Mouse (Mus musculus) midbrain, postnatal 0 days (tissue): ENCODE results near the gene Dnajc13. TPM values are rescaled to one million over a fixed set of nuclear protein-coding genes. Genes with fewer than 3 reads are reported as not detected.
A peak's percentile ranks its signal among the peaks of the same experiment; 100 is the strongest.

Experiments used
- ATAC-seq: fragments of 200-750 bp; cut with Nextera tagmentation; 2 replicates; pipeline ENCODE4 v1.8.0; 2017; ENCODE audit warnings: moderate number of reproducible peaks, mild to moderate bottlenecking, moderate TSS enrichment, moderate library complexity; ENCODE audit not compliant: low FRiP score
- DNase-seq: peaks from one replicate; pipeline ENCODE4 v3.0.0-alpha.2; 2015; ENCODE audit warnings: low spot score
- H3K27ac ChIP-seq: fragments of 300-500 bp; sonication (generic); 2 replicates; pipeline ENCODE4 v1.5.1; 2014; ENCODE audit warnings: low read depth, mild to moderate bottlenecking, low read length, mixed read lengths
- H3K27me3 ChIP-seq: fragments of 300-500 bp; sonication (generic); 2 replicates; pipeline ENCODE4 v1.6.1; 2014; ENCODE audit warnings: low read length, control low read depth, mixed read lengths; ENCODE audit not compliant: insufficient read depth
- H3K36me3 ChIP-seq: fragments of 300-500 bp; sonication (generic); 2 replicates; pipeline ENCODE4 v1.6.1; 2014; ENCODE audit warnings: low read length, control low read depth, mixed read lengths; ENCODE audit not compliant: insufficient read depth
- H3K4me1 ChIP-seq: fragments of 300-500 bp; sonication (generic); 2 replicates; pipeline ENCODE4 v1.6.1; 2014; ENCODE audit warnings: mild to moderate bottlenecking, control low read depth, antibody characterized with exemption, low read length, mixed read lengths; ENCODE audit not compliant: insufficient read depth
- H3K4me2 ChIP-seq: fragments of 300-500 bp; sonication (generic); 2 replicates; pipeline ENCODE4 v1.6.1; 2014; ENCODE audit warnings: low read depth, mild to moderate bottlenecking, low read length, mixed read lengths; ENCODE audit not compliant: poor library complexity, severe bottlenecking
- H3K4me3 ChIP-seq: fragments of 300-500 bp; sonication (generic); 2 replicates; pipeline ENCODE4 v1.5.1; 2014; ENCODE audit warnings: low read depth, mild to moderate bottlenecking, low read length, moderate library complexity
- H3K9ac ChIP-seq: fragments of 300-500 bp; sonication (generic); replicated peaks from 2 replicates; pipeline ENCODE4 v1.6.1; 2014; ENCODE audit warnings: mild to moderate bottlenecking, low read length, moderate library complexity, mixed read lengths; ENCODE audit not compliant: poor library complexity, severe bottlenecking
- H3K9me3 ChIP-seq: fragments of 300-500 bp; sonication (generic); 2 replicates; pipeline ENCODE4 v1.6.1; 2016; ENCODE audit warnings: low read length, control low read depth
- CTCF ChIP-seq: IDR thresholded peaks from 2 replicates; pipeline ENCODE4 v1.5.1; 2016; ENCODE audit warnings: antibody characterized with exemption, mild to moderate bottlenecking
- WGBS: fragments of 180-500 bp; shearing (Covaris S2); extraction: QIAGEN DNeasy Blood & Tissue Kit; methylation state at CpG from one replicate; pipeline ENCODE4 v1.1.7; 2014; 5-methylcytosine and 5-hydroxymethylcytosine counted together
- polyA plus RNA-seq: library from polyadenylated mRNA; unstranded; fragments of >200 nt; fragmentation: Nextera tagmentation; extraction: Ambion mirVana; gene quantifications from 2 replicates; pipeline ENCODE4 v1.2.1, GENCODE M21; 2015
- total RNA-seq: library from RNA; depleted of rRNA; stranded (reverse); fragments of >200 nt; gene quantifications from 2 replicates; pipeline ENCODE4 v1.2.3, GENCODE M21; 2014

Gene Dnajc13
- total and polyA plus RNA-seq, 2 experiments from 2014 or later = 16.7 to 76.4 TPM

- Histone ChIP-seq H3K9me3 (no peaks in the 10 kb centered on the region), H3K27me3 (no peaks in the 10 kb centered on the region), H3K27ac (peak overlapping the region; percentile 84), H3K36me3 (no peaks in the 10 kb centered on the region), H3K9ac (peak overlapping the region; percentile 89), H3K4me1 (peaks cover 6% of the 10 kb centered on the region), H3K4me2 (peak overlapping the region; percentile 69), H3K4me3 (peak overlapping the region; percentile 94)
- ATAC-seq = peak; percentile 64
- no peak for TF ChIP-seq CTCF
- peak; percentile 14 for DNase-seq
- WGBS = under 1% methylated on average over 46 of the region's 46 CpGs
Measured at GRCm38 (mm10) chr9:104262016-104262762, 541 bp downstream of the Dnajc13 start.

GRCm38 (mm10) chr9:104260306-104260705 is 2.4 kb downstream of the Dnajc13 start:
- peaks cover 6% of the 10 kb centered on the region for H3K4me1 ChIP-seq
- no peak overlapping the region for H3K4me3 ChIP-seq
- H3K27me3 ChIP-seq = no peaks in the 10 kb centered on the region
- DNase-seq = no peak
- no peak overlapping the region for H3K9ac ChIP-seq
- H3K36me3 ChIP-seq = no peaks in the 10 kb centered on the region
- no peak overlapping the region for H3K27ac ChIP-seq
- H3K4me2 ChIP-seq = no peak overlapping the region
- ATAC-seq = no peak
- H3K9me3 ChIP-seq = no peaks in the 10 kb centered on the region
- WGBS = 45% methylated on average over 4 of the region's 4 CpGs
- no peak for TF ChIP-seq CTCF

GRCm38 (mm10) chr9:104256085-104256484 is 6.6 kb downstream of the Dnajc13 start:
- Histone ChIP-seq H3K4me2 (no peak overlapping the region), H3K9ac (no peak overlapping the region), H3K9me3 (no peaks in the 10 kb centered on the region), H3K4me1 (no peaks in the 10 kb centered on the region), H3K27ac (no peak overlapping the region), H3K27me3 (no peaks in the 10 kb centered on the region), H3K36me3 (no peaks in the 10 kb centered on the region), H3K4me3 (no peak overlapping the region)
- 67% methylated on average over 2 of the region's 2 CpGs for WGBS
- DNase-seq (no peak), ATAC-seq (no peak)
- no peak for TF ChIP-seq CTCF

GRCm38 (mm10) chr9:104254408-104255180 is 8.1 kb downstream of the Dnajc13 start:
- DNase-seq (no peak), ATAC-seq (no peak)
- H3K27ac ChIP-seq = no peak overlapping the region

GRCm38 (mm10) chr9:104252637-104253036 is 10.1 kb downstream of the Dnajc13 start:
- H3K27me3 ChIP-seq = no peaks in the 10 kb centered on the region
- no peak for TF ChIP-seq CTCF
- H3K4me3 ChIP-seq = no peak overlapping the region
- H3K9me3 ChIP-seq = no peaks in the 10 kb centered on the region
- H3K36me3 ChIP-seq = no peaks in the 10 kb centered on the region
- H3K4me1 ChIP-seq = no peaks in the 10 kb centered on the region
- no peak overlapping the region for H3K9ac ChIP-seq
- ATAC-seq = no peak
- no peak overlapping the region for H3K27ac ChIP-seq
- no peak for DNase-seq
- H3K4me2 ChIP-seq = no peak overlapping the region
- 94% methylated on average over 3 of the region's 3 CpGs for WGBS

More at GRCm38 (mm10) chr9:104254408-104255180, 8.1 kb downstream of the Dnajc13 start:
- no peaks in the 10 kb centered on the region for H3K9me3 ChIP-seq
- no peak for TF ChIP-seq CTCF
- no peaks in the 10 kb centered on the region for H3K27me3 ChIP-seq
- H3K9ac ChIP-seq = no peak overlapping the region
- no peaks in the 10 kb centered on the region for H3K4me1 ChIP-seq
- 71% methylated on average over 9 of the region's 9 CpGs for WGBS
- no peak overlapping the region for H3K4me2 ChIP-seq
- no peaks in the 10 kb centered on the region for H3K36me3 ChIP-seq
- no peak overlapping the region for H3K4me3 ChIP-seq

GRCm38 (mm10) chr9:104251687-104252086 is 11.0 kb downstream of the Dnajc13 start:
- no peak overlapping the region for H3K9ac ChIP-seq
- 90% methylated on average over 4 of the region's 4 CpGs for WGBS
- no peak for TF ChIP-seq CTCF
- H3K27me3 ChIP-seq = no peaks in the 10 kb centered on the region
- no peak overlapping the region for H3K4me2 ChIP-seq
- DNase-seq (no peak), ATAC-seq (no peak)
- no peaks in the 10 kb centered on the region for H3K4me1 ChIP-seq
- H3K9me3 ChIP-seq = no peaks in the 10 kb centered on the region
- H3K4me3 ChIP-seq = no peak overlapping the region
- no peak overlapping the region for H3K27ac ChIP-seq
- no peaks in the 10 kb centered on the region for H3K36me3 ChIP-seq
